Mouse (Mus musculus) G1E (cell line): ENCODE results near the gene Exd2.

Experiments
- CTCF ChIP-seq: IDR thresholded peaks from 2 replicates; pipeline ENCODE4 v1.5.1; 2012; ENCODE audit warnings: low read depth, low read length, inconsistent platforms, mixed read lengths
- GATA1 ChIP-seq: IDR thresholded peaks from 2 replicates; pipeline ENCODE4 v1.6.1; 2012; ENCODE audit warnings: borderline replicate concordance, low read length, inconsistent platforms, mixed read lengths

DNA sequence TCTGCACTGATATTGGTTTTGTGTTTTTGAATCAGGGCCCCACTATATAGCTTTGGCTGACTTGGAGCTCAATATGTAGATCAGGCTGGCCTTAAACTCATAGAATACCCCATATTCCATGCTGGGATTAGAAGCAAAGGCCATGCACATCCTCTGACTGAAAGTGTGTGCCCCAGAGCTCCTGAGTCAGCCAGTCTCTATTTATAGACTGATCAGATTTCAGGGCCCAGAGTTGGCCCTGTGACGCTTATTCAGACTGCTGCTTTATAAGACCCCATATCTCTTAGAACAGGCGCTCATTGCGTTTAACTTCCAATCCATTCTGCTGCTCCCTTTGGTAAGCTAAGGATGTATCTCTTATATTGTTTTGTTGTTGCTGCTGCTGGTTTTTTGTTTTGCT, 17.1 kb downstream of the Exd2 start:
- TF ChIP-seq CTCF = no peak
- TF ChIP-seq GATA1 = no peak
